Mouse (Mus musculus) MEL (cell line): ENCODE data around the gene Sorbs1.

ENCODE experiments used
- CTCF ChIP-seq, 3 experiments: IDR thresholded peaks in 2 of 3; conservative IDR thresholded peaks in 1 of 3; 2 replicates each; pipeline ENCODE4 v1.5.1; 2011 to 2012; ENCODE audit warnings: low read length in 3 of 3, low read depth in 2 of 3, mild to moderate bottlenecking in 2 of 3, improper control_type of control experiment in 1 of 3, inconsistent platforms in 1 of 3, mixed read lengths in 1 of 3, moderate library complexity in 1 of 3; ENCODE audit not compliant: control insufficient read depth in 1 of 3, insufficient read depth in 1 of 3, poor library complexity in 1 of 3, severe bottlenecking in 1 of 3
- E2F4 ChIP-seq: IDR thresholded peaks from 2 replicates; pipeline ENCODE4 v1.6.1; 2011; ENCODE audit warnings: low read depth, low read length, improper control_type of control experiment, borderline replicate concordance
- EP300 ChIP-seq, 2 experiments: IDR thresholded peaks; 2 replicates each; pipeline ENCODE4 v1.6.1; 2011; ENCODE audit warnings: improper control_type of control experiment in 2 of 2, low read length in 2 of 2, low read depth in 1 of 2, mild to moderate bottlenecking in 1 of 2
- GATA1 ChIP-seq: IDR thresholded peaks from 2 replicates; pipeline ENCODE4 v1.6.1; 2011; ENCODE audit warnings: low read depth, low read length, improper control_type of control experiment
- HCFC1 ChIP-seq: IDR thresholded peaks from 2 replicates; pipeline ENCODE4 v1.6.1; 2012; ENCODE audit warnings: low read depth, mild to moderate bottlenecking, inconsistent platforms, low read length, improper control_type of control experiment, moderate library complexity
- MAX ChIP-seq: IDR thresholded peaks from 2 replicates; pipeline ENCODE4 v1.6.1; 2011; ENCODE audit warnings: low read length, improper control_type of control experiment
- MXI1 ChIP-seq: IDR thresholded peaks from 2 replicates; pipeline ENCODE4 v1.6.1; 2011; ENCODE audit warnings: mild to moderate bottlenecking, low read depth, low read length, improper control_type of control experiment
- POLR2A ChIP-seq, 2 experiments: IDR thresholded peaks; 2 replicates each; pipeline ENCODE4 v1.6.1; 2011 to 2012; ENCODE audit warnings: low read length in 2 of 2, mild to moderate bottlenecking in 2 of 2, control low read depth in 1 of 2, improper control_type of control experiment in 1 of 2, low read depth in 1 of 2, moderate library complexity in 1 of 2; ENCODE audit not compliant: control insufficient read depth in 1 of 2, insufficient read depth in 1 of 2, poor library complexity in 1 of 2
- POLR2AphosphoS2 ChIP-seq: IDR thresholded peaks from 2 replicates; pipeline ENCODE4 v1.6.1; 2011; ENCODE audit warnings: low read length, improper control_type of control experiment
- SMC3 ChIP-seq: IDR thresholded peaks from 2 replicates; pipeline ENCODE4 v1.6.1; 2011; ENCODE audit warnings: low read depth, low read length, improper control_type of control experiment
- TAL1 ChIP-seq: IDR thresholded peaks from 2 replicates; pipeline ENCODE4 v1.6.1; 2012; ENCODE audit warnings: mild to moderate bottlenecking, inconsistent platforms, low read length, moderate library complexity, mixed read lengths
- TCF12 ChIP-seq: IDR thresholded peaks from 2 replicates; pipeline ENCODE4 v1.6.1; 2014; ENCODE audit warnings: low read depth, mild to moderate bottlenecking, inconsistent platforms, low read length, improper control_type of control experiment, moderate library complexity
- ZKSCAN1 ChIP-seq: IDR thresholded peaks from 2 replicates; pipeline ENCODE4 v1.6.1; 2012; ENCODE audit warnings: low read depth, mild to moderate bottlenecking, inconsistent platforms, low read length, improper control_type of control experiment, moderate library complexity

GRCm38 (mm10) chr19:40318511-40318910 is 195.1 kb downstream of the Sorbs1 start:
- TF ChIP-seq POLR2AphosphoS2 = no peak
- TF ChIP-seq CTCF (IDR thresholded peaks at IDR 0.05 in 2 of 3, conservative IDR thresholded peaks at IDR 0.05 in 1 of 3; ENCODE audit: control insufficient read depth in 1 of 3, insufficient read depth in 1 of 3, low read depth in 2 of 3, low read length in 3 of 3, poor library complexity in 1 of 3, severe bottlenecking in 1 of 3) = no peak
- TF ChIP-seq EP300 (IDR thresholded peaks at IDR 0.05; ENCODE audit: low read depth in 1 of 2, low read length in 2 of 2) = no peak
- TF ChIP-seq GATA1 = no peak
- no peak for TF ChIP-seq ZKSCAN1
- no peak for TF ChIP-seq POLR2A (IDR thresholded peaks at IDR 0.05; ENCODE audit: control insufficient read depth in 1 of 2, insufficient read depth in 1 of 2, low read depth in 1 of 2, low read length in 2 of 2, poor library complexity in 1 of 2)
- no peak for TF ChIP-seq E2F4
- no peak for TF ChIP-seq MXI1
- no peak for TF ChIP-seq TAL1
- no peak for TF ChIP-seq MAX
- no peak for TF ChIP-seq TCF12
- TF ChIP-seq SMC3 = no peak
- TF ChIP-seq HCFC1 = no peak
